Mouse (Mus musculus): ENCODE results near the gene Slc25a34. TPM values are rescaled to one million over a fixed set of nuclear protein-coding genes. Genes with fewer than 3 reads are reported as not detected.

Gene Slc25a34
- total RNA-seq, 4 experiments from 2014 or later, result 1.3 to 5.1 (median 2.6) TPM

DNA sequence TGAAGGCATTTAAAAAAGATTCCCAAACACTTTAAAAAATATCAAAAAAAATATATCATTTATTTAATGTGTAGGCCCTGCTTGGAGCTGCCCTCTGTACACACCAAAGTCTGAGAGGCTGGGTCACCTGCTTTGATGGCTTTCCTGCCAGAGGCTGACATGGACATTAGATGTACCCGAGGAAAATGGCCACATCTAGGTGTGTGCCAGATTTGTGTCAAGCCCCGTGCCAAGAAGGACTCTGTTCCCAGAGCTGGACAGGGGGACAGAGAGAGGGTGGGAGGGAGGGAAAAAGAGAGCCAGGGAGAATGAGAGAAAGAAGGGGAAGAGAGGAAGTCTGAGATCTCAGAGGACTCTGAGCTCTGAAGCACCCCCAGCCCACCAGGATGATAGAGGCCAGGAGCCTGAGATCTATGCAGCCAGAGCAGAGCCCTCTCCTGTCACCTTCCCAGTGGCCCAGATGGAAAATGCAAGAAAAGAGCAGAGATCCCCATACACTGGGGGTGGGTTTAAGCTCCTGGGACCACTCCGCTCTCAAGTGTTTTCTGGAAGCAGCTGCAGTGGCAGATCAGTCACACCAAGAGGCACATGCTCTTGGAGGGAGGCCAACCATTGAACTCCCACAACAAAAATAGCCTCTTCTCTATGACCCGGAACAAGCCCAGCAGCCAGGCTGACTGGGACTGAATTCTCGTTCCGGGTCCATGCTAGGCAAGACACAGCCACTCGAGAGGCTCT is 19.7 kb upstream of the Slc25a34 start:
- no peak for DNase-seq

DNA sequence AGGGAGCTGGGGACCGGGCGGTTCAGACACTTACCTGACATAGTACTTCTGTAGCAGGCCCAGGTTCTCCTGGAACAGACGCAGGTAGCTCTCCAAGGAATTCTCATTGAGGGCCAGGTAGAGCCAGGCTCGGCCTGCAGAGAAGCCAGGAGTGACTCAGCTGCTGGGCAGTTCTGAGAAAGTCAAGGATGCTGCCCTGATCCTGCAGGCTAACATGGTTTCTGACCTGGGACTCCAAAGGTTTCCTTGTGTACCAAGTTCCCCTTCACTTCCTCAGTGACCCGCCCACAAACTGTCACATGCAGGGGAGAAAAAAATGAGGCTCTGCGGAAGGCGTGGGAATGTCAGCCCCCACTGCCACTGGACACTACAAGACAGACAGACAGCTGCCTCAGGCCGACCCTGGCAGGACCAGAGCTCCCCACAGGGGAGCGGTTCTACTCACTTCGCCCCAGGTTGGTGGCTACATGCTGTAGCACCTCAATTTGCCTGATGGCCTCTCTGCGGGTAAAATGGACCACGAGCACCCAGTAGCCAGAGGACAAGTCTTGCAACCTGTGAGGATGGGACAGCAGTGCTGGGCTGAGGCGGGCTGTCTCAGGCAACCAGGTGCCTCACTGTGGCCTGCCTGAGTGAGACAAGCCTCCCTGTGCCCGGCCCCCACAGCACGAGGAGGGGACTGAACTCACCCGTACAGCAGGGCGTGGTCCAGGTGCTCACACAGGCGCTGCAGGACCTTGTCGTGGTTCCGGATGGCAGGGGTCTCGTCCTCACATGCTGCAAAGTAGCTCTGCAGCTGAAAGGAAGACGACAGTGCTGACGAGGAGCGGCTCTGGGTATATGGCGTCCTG is 18.6 kb upstream of the Slc25a34 start:
- no peak for DNase-seq

DNA sequence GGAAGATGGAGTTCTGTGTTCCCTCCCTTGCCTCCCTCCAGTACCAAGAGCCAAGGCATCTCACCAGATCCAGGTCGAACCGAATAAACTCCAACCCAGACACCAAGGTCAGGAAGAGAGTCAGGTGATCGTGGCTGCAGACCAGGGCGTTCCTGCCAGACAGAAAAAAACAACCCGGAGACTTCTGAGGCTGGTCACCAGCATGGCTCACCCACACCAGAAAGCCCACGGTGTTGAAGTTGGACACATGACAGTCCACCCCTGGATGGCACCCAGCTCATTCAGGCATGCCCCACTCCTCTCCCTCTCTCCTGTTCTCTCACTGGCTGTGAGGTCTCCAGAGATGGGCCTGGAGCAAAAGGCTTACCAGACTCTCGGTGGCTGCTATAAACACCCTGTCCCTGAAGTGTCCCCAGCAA is 17.7 kb upstream of the Slc25a34 start:
- no peak for DNase-seq

DNA sequence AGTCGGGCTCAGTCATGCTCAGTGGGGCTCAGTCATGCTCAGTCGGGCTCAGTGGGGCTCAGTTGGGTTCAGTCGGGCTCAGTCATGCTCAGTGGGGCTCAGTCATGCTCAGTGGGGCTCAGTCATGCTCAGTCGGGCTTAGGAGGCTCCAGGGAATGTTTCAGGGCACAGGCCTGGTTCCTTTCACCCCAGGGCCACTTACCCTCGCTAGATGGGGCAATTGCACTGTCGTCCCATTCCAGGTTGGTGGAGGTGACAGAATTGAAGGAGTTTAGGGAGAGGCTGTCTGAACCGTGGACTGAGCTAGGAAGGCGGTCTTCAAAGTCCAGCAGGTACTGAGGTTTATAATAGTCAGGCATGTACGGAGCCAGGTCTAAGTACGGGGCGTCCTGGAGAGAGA is 15.9 kb upstream of the Slc25a34 start:
- DNase-seq, result no peak

GRCm38 (mm10) chr4:141636693-141637092 is 13.1 kb upstream of the Slc25a34 start:
- no peak for DNase-seq

- DNase-seq, result no peak
These were observed 12.4 kb upstream of the Slc25a34 start for GRCm38 (mm10) chr4:141635991-141636390.

GRCm38 (mm10) chr4:141632111-141632873 is 8.7 kb upstream of the Slc25a34 start:
- no peak for DNase-seq

- no peak for DNase-seq
These were observed 7.6 kb upstream of the Slc25a34 start for GRCm38 (mm10) chr4:141631250-141631649.

DNA sequence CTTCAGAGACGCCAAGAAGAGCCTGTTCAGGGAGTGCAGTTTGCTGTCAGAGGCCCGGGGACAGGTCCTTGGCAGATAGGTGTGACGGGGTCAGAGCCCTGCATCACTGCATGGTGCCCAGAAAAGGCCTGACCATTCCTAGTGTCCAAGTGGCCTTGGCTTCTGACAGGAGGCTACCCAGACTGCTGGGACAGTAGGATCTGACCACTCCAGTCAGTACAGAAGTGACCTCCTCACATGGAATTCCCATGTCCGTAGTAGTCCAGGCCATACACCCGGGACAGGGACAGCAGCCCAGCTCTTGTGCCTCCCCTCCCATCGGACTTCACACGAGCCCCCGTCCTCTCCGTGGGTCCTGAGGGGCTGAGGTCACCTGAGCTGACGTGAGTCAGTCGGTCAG is 6.4 kb upstream of the Slc25a34 start:
- DNase-seq, result no peak

DNA sequence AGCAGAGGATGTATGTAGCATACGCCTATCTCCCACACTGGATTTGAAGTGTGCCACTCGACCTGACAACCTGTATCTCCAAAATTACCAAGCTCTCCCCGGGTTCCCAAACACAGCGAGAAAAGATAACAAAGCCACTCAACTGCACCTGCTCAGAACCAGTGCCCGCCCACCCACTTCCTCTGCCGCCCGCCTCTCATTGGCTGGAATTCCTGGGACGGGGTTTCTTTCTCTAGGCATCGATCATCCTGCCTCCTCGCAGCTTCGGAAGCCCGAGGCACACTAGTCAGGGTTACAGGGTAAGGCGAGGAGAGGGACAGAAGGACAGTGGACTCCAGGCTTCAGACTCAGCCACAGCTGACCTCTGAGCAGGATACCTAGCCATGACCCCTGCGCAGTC is 5.0 kb upstream of the Slc25a34 start:
- no peak for DNase-seq

- DNase-seq, result no peak
These were observed 3.9 kb upstream of the Slc25a34 start for GRCm38 (mm10) chr4:141627502-141627901.

GRCm38 (mm10) chr4:141625774-141626550 is 2.3 kb upstream of the Slc25a34 start:
- no peak for DNase-seq

GRCm38 (mm10) chr4:141624983-141625773 is 1.6 kb upstream of the Slc25a34 start:
- no peak for DNase-seq

DNA sequence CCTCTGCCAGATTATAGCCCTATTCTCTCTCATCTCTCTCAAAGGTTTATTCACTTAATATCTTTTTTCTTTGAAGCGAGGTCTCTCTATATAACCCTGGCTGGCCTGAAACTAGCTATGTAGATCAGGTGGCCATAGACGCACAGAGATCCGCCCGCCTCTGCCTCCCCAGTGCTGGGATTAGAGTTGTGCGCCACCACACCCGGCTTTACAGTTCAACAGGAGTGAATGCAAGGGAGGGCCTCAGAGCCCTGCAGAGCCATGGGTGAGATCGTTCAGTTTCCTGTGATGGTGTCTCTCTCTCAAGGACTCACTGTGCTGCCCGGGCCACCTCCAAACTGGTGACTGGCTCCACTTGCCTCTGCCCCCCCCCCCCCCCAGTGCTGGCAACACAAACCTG is 513 bp upstream of the Slc25a34 start:
- DNase-seq, result no peak

- DNase-seq, result no peak
These were observed 584 bp downstream of the Slc25a34 start for GRCm38 (mm10) chr4:141623037-141623436.

DNA sequence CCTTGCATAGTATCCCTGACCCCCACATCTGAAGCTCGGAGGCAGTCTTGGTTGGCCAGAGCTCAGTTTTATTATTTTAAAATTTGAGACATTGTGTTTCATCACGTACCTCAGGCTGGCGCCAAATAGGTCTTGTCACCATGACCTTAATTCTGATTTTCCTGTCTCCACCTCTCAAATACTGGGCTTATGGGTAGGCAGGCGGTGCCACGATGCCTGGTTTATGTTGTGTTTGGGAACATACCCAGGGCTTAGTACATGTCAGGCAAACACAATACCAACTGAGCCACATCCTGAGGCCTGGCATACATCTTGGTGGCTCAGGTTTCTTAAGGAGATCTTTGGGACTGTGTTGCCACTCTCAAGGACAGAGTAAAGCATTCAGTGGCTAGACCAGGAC is 1.0 kb downstream of the Slc25a34 start:
- DNase-seq, result no peak

- no peak for DNase-seq
These were observed 1.5 kb downstream of the Slc25a34 start for GRCm38 (mm10) chr4:141622091-141622490.

DNA sequence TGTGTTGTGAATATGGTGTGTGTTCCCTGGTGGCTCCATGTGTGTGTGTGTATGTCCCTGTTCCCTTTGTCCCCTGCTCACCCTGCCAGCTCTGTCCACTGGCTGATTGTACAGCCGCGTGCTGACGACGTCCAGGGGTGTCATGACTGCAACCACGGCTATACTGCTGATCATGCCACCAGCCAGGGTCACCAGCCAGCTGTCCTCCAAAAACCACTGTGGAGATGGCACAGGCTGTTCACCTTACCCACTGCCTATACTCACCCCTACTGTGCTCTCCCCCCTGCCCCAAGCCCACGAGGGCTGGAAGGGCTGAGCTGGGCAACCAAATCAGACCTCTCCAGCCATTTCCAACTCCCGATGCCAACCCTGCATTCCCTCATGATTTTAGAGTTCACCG is 2.3 kb downstream of the Slc25a34 start:
- DNase-seq, result no peak

DNA sequence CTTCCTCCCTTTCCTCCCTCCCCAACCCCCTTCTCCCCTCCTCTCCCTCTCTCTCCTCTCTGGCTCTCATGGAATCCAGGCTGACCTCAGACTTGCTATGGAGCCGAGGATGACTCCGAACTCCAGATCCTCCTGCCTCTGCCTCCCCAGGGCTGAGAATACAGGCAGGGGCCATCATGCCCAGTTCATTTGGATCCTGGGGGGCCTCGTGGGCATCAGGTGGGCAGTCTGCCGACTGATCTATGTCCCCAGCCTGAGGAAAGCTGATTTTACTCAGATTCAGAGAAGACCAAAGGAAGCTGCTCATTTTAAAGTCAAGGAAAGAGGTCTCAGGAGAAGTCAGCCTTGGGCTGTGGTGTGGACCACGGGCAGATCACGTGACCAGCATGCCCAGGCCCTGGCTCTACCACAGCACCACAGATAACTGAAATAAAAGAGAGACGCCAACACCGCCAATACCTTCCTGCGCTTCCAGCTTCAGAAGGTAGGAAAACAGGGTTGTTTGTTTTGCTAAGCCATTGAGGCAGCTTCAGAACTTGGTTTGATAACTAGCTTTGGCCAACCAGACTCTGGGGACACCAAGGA is 4.2 kb downstream of the Slc25a34 start:
- DNase-seq, result no peak

- DNase-seq, result no peak
These were observed 4.9 kb downstream of the Slc25a34 start, which contains the start of gene Tmem82 for GRCm38 (mm10) chr4:141618565-141619243. Gene Tmem82 (minus strand): TSS chr4:141618633.

Data from adrenal gland, adult 8-10 months (tissue).